Mouse (Mus musculus) limb, embryonic 13.5 days (tissue): ENCODE results near the gene Saxo2. TPM values are rescaled to one million over a fixed set of nuclear protein-coding genes. Genes with fewer than 3 reads are reported as not detected.

Experiments
- ATAC-seq: fragments of 200-750 bp; cut with Nextera tagmentation; 2 replicates; pipeline ENCODE4 v1.8.0; 2017; ENCODE audit warnings: low read depth, moderate number of reproducible peaks, moderate TSS enrichment; ENCODE audit not compliant: low FRiP score
- H3K27ac ChIP-seq: fragments of 300-500 bp; sonication (generic); 2 replicates; pipeline ENCODE4 v1.5.1; 2015; ENCODE audit warnings: inconsistent platforms, mild to moderate bottlenecking, moderate library complexity
- H3K27me3 ChIP-seq: fragments of 300-500 bp; sonication (generic); 2 replicates; pipeline ENCODE4 v1.6.1; 2015; ENCODE audit warnings: mild to moderate bottlenecking, inconsistent platforms
- H3K36me3 ChIP-seq: fragments of 300-500 bp; sonication (generic); 2 replicates; pipeline ENCODE4 v1.6.1; 2015; ENCODE audit warnings: inconsistent platforms, mild to moderate bottlenecking, moderate library complexity
- H3K4me1 ChIP-seq: fragments of 300-500 bp; sonication (generic); 2 replicates; pipeline ENCODE4 v1.6.1; 2015; ENCODE audit warnings: inconsistent platforms
- H3K4me2 ChIP-seq: fragments of 300-500 bp; sonication (generic); replicated peaks from 2 replicates; pipeline ENCODE4 v1.6.1; 2015; ENCODE audit warnings: inconsistent platforms, mild to moderate bottlenecking, moderate library complexity
- H3K4me3 ChIP-seq: fragments of 300-500 bp; sonication (generic); 2 replicates; pipeline ENCODE4 v1.5.1; 2015; ENCODE audit warnings: moderate library complexity, mild to moderate bottlenecking, inconsistent platforms
- H3K9ac ChIP-seq: fragments of 300-500 bp; sonication (generic); 2 replicates; pipeline ENCODE4 v1.6.1; 2015; ENCODE audit warnings: mild to moderate bottlenecking, inconsistent platforms
- H3K9me3 ChIP-seq: fragments of 300-500 bp; sonication (generic); 2 replicates; pipeline ENCODE4 v1.6.1; 2016; ENCODE audit warnings: inconsistent platforms
- WGBS: fragments of 180-500 bp; shearing (Covaris S2); methylation state at CpG from one replicate; pipeline ENCODE4 v1.1.7; 2015; 5-methylcytosine and 5-hydroxymethylcytosine counted together
- polyA plus RNA-seq: library from polyadenylated mRNA; unstranded; fragments of >200 nt; fragmentation: Nextera tagmentation; extraction: Ambion mirVana; gene quantifications from 2 replicates; pipeline ENCODE4 v1.2.1, GENCODE M21; 2015

Gene Saxo2
- polyA plus RNA-seq, 1 experiment from 2014 or later: 6.7 TPM

DNA sequence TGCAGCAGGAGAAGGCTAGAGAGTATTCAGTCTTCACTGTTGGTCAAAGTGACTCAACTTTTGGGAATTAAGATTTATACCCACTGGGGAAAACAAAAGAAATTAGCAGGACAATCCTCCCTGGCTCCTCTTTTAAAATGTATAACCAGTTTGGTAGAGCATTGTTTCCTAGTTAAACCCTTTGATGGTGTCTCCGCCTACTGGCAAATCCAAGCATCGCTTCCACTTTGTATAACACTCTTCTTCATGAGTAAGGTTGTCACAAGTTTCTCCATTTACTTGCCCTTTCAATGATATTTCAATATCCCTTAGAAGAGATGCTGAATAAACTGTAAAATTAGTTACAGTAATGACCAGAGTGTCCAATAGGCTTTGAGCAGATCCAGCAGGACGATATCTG is 38.7 kb downstream of the Saxo2 start:
- H3K4me2 ChIP-seq: no peak overlapping the region
- 71% methylated on average over 3 of the region's 3 CpGs for WGBS
- H3K27ac ChIP-seq: no peak overlapping the region
- H3K27me3 ChIP-seq: no peaks in the 10 kb centered on the region
- H3K9me3 ChIP-seq: no peaks in the 10 kb centered on the region
- no peak overlapping the region for H3K9ac ChIP-seq
- no peaks in the 10 kb centered on the region for H3K4me1 ChIP-seq
- no peak overlapping the region for H3K4me3 ChIP-seq
- no peaks in the 10 kb centered on the region for H3K36me3 ChIP-seq
- no peak for ATAC-seq

DNA sequence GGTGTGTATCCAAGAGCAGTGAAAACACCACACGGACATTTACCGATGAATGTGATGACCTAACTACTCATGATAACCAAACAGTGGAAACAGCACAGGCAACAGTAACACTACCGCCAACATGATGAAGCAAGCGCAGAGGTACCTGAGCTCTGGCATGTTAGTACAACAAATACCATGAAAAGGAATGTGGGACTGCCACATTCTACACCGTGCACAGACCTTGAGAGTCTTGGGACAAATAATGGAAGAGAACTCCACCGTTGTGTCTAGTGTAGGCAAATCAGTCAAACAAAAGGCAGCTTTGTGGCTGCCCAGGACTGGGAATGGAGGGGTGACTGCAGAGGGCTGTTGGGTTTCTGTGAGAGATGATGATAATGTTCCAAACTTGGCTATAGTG is 42.9 kb downstream of the Saxo2 start:
- Histone ChIP-seq H3K9me3 (no peaks in the 10 kb centered on the region), H3K36me3 (no peaks in the 10 kb centered on the region; the same call in 1 of the 2 replicates), H3K27me3 (no peaks in the 10 kb centered on the region), H3K4me2 (no peak overlapping the region), H3K4me1 (no peaks in the 10 kb centered on the region), H3K4me3 (no peak overlapping the region), H3K27ac (no peak overlapping the region), H3K9ac (no peak overlapping the region)
- ATAC-seq: no peak
- 82% methylated on average over 6 of the region's 6 CpGs for WGBS

GRCm38 (mm10) chr7:82602008-82602407 is 46.3 kb downstream of the Saxo2 start:
- Histone ChIP-seq H3K9me3 (no peaks in the 10 kb centered on the region), H3K4me2 (no peak overlapping the region), H3K4me3 (no peak overlapping the region), H3K27ac (no peak overlapping the region), H3K9ac (no peak overlapping the region), H3K4me1 (no peaks in the 10 kb centered on the region), H3K36me3 (no peaks in the 10 kb centered on the region; the same call in 1 of the 2 replicates), H3K27me3 (no peaks in the 10 kb centered on the region)
- 69% methylated on average over 4 of the region's 4 CpGs for WGBS
- no peak for ATAC-seq

- Histone ChIP-seq H3K4me1 (no peaks in the 10 kb centered on the region), H3K27me3 (no peaks in the 10 kb centered on the region), H3K27ac (no peak overlapping the region), H3K9me3 (no peaks in the 10 kb centered on the region), H3K9ac (no peak overlapping the region), H3K4me3 (no peak overlapping the region), H3K36me3 (no peaks in the 10 kb centered on the region), H3K4me2 (no peak overlapping the region)
- WGBS: 57% methylated on average over 6 of the region's 6 CpGs
- ATAC-seq: peak; percentile 54; the same call in 1 of the 2 replicates
Observed at GRCm38 (mm10) chr7:82590931-82591330, 57.4 kb downstream of the Saxo2 start.

Other genes with a start within 250 kb of the Saxo2 start
- gene Efl1, start 86 bp upstream of the Saxo2 start, polyA plus RNA-seq: 24.2 and 26.0 TPM in 2 replicates
- gene Mex3b, start 218.8 kb upstream of the Saxo2 start, polyA plus RNA-seq: 35.6 and 36.4 TPM in 2 replicates